Mouse (Mus musculus): ENCODE data around the gene Gm15737. TPM values are rescaled to one million over a fixed set of nuclear protein-coding genes. Genes with fewer than 3 reads are reported as not detected.

Gm15737 gene
- polyA plus RNA-seq (2012), result not detected in 2 replicates

DNA sequence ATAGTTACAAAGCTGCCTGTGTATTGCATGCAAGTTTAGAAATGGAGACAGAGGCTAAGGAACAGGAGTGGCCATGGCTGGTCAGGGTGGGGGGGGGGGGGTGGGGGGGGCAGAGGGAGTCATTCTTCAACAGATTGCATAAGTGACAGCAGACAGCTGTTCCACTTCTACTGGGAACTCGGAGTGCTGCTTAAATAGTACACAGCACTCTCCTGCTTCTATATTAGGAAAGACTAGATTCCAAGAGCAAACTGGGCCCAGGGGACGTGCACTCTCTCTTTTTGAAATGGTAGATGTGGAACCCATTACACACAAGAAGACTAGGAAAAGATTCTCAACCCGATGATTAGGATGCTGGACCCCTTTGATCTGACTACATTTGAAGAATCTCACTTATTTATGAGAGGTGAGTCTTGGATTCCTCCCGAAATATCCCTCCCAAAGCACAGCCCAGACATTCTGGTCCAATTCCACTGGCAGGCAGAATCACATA, at the start of gene Gm15737:
Gene Gm15737 (plus strand): TSS at position 269 of the 493 bp plus-strand sequence.
- TF ChIP-seq GATA1 (IDR thresholded peaks at IDR 0.05; ENCODE audit: low read length), result no peak

DNA sequence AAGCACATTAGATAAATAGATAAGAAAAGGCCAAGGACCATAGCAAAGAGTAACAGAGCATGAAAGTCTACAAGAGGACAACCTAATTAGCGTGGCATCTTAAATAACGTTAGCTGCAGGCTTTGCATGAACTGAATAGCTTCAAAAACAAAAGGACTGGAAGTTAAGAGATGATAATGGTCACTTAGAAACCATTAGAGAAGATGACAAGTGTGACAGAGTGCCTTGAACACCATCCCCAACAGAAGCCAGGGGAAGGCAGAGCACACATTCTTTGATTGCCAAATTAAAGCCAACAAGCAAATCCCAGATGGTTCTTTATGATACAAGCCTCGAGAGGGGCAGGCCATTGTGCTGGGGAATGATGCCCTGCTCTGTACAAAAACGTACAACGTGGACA, 47.6 kb upstream of the Gm15737 start:
- TF ChIP-seq GATA1 (IDR thresholded peaks at IDR 0.05; ENCODE audit: low read length), result no peak

DNA sequence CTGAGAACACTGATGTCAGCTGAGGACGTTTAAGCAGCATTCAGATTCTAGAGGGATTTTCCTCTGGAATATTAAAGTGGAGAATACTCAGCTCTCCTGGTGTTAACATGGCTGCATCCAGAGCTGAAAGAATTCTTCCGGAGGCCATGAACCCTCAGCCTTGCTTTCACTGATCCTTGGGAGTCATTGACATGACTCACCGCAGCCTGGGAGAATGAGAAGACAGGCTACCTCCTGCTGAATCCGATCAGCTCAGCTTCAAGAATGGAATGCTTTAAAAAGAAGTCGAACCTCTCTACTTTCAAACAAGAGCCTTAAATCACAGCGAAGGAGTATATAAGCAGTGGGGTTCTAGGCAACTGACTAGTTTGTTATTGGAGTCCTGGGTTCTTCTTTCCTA, 47.2 kb upstream of the Gm15737 start:
- no peak for TF ChIP-seq GATA1 (IDR thresholded peaks at IDR 0.05; ENCODE audit: low read length)

DNA sequence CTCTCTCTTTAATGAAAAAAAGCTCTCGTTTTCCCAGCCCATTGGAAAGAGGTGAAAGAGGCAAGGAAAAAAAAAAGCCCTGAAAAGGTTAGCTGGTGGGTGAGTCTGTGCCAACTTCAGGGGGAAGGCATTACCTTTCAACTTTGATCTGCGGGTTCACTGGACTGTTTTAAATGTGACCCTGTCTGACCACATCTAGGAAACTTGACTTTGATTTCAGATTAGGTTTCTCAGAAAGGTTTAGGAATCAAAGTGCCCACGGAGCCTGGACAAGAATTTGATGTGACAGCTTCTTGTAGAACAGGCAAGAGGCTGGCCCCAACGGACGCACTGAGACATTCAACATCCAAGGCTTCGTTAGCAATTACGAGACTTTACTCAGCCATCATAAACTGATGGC, 45.2 kb upstream of the Gm15737 start:
- TF ChIP-seq GATA1 (IDR thresholded peaks at IDR 0.05; ENCODE audit: low read length), result no peak

DNA sequence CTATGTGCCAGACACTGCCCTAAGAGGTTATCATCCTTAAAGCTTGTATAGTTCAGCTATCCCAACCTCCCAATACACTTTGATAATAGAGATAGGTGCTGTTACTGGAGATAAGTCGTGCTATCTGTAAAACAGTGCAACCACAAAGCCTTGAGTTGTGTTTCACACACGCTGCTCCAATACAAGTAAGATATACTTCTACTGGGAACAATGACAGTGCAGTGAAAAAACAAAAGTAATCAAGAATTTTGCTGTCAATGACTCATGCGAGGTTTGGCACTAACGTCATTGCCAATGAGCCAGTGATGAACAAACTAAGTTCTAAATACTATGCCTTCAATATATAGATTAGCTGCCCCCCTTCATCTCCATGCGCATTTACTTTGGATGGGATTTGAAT, 42.6 kb upstream of the Gm15737 start:
- no peak for TF ChIP-seq GATA1 (IDR thresholded peaks at IDR 0.05; ENCODE audit: low read length)

DNA sequence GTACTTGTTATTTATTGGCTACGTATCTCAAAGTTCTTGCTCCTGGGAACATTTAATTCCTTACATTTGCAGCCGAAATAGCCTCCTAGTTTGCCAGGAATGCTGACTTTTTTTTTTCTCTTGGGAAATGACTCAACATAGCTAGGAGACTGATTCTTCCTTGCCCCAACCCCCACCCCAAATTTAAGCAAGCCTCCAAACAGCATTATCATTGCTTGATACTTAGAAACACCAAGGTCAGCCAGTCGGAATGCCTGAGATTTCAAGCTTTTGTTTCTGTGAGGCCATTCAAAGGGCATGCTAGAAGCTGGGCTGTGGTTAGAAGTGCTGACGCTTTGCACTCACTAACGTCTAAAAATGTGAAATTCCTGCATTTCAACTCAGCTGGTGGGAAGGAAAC, 41.8 kb upstream of the Gm15737 start:
- no peak for TF ChIP-seq GATA1 (IDR thresholded peaks at IDR 0.05; ENCODE audit: low read length)

DNA sequence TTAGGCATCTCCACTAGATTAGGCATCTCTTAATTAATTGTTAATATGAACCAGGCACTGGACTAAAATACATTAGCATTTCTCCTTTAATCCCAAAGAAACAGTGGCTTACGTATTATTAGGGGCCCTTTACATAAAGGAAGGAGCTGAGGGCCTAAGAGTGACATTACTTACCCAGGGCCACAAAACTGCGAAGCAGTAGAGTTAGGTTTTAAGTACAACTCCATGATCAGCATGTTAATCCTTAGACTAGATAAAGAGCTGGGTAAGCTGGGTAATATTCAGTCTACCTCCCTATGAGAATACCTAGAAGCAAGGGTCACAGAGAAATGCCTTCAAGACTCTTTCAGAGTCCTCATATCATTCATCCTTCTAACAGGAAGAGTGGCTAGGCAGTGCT, 40.0 kb upstream of the Gm15737 start:
- TF ChIP-seq GATA1 (IDR thresholded peaks at IDR 0.05; ENCODE audit: low read length), result no peak

DNA sequence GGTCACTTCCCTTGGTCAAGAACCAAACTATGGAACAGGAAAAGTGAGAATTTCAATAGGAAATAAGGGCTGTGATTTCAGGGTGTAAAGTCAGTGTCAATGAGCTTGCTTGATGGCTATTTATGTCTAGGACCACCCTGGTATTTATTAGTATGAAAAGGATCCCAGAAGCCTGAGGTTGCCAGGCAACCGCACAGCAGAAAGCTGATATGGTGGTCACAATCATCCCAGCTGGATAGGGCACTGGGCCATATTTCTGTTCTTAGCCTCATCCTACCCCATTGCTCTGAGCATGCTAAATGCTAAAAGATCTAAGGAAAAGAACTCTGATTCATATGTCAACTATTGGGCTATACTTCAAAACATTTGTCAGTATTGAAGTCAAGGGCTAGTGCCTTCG, 38.1 kb upstream of the Gm15737 start:
- TF ChIP-seq GATA1 (IDR thresholded peaks at IDR 0.05; ENCODE audit: low read length), result no peak

DNA sequence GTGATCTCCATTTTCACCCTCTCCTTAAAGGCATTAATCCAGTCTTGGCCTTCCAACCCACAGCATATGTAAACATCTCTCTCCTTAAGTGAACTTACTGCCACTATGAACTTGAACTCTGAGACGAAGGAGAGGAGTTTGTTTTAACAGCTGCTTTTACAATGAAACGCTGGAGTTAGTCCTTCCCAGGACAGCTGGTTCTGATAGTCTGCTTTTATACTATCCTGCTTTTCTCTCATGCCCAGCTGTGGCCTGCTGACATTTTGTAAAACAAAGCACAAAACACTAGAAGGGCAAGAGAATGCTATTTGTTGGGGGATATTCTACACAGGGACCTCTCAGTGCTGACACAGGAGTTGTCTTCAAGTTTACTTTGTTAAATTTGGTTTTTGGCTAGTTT, 27.2 kb upstream of the Gm15737 start:
- no peak for TF ChIP-seq GATA1 (IDR thresholded peaks at IDR 0.05; ENCODE audit: low read length)

DNA sequence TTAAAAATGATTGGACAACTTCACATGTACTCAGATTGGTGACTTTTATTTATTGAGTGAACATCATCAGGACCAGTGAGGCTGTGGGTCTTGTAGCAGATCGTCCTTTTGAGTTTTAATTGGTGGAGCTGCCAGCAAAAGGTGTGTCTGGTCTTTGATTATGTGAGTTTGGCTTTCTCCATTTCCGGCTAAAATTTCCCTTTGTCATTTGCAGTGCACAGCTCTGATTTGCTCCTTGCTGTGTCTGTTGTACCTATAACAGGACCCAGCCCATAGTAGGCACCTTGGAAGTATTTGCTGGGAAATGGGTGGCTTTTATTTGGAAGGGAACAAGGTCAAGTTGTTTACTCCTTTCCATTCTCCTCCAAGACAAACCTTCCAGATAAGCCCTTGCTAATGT, 25.7 kb upstream of the Gm15737 start:
- TF ChIP-seq GATA1 (IDR thresholded peaks at IDR 0.05; ENCODE audit: low read length), result no peak

DNA sequence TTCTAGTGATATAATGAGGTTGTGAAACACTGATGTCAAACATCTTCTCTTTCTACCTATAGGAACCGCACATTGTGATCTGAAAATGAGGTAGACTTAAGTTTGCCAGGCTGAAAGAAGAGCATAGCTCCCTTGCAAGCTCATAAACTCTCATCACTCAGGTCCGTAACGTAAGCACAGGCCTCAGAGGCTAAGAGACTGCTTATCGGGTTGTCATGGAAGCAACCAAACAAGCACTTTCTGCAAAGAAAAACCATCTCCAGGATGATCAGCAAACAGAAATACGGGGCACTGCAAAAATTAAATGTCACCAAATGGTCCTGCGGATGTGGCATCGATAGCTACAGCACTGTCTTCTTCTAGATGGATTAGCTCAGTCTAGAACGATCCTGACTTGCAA, 23.3 kb upstream of the Gm15737 start:
- no peak for TF ChIP-seq GATA1 (IDR thresholded peaks at IDR 0.05; ENCODE audit: low read length)

DNA sequence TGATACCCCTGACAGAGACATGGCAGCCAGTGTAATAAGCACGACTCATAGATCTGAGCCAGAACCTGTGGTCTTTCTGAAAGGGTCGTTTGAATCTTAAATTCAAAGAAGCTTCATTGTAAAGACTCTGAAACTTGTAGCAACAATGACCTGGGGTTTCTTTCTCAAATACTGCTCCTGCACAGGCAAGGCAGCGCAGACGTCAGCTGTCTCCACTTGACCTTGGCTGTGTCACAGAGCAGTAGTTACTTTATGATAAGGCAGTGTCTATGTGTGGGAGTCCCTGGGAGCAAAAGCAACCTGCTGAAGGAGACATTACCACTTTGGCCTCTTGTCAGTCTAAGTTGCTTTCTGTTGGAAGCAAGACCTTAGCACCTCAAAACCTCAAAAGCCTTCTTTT, 22.5 kb upstream of the Gm15737 start:
- no peak for TF ChIP-seq GATA1 (IDR thresholded peaks at IDR 0.05; ENCODE audit: low read length)

DNA sequence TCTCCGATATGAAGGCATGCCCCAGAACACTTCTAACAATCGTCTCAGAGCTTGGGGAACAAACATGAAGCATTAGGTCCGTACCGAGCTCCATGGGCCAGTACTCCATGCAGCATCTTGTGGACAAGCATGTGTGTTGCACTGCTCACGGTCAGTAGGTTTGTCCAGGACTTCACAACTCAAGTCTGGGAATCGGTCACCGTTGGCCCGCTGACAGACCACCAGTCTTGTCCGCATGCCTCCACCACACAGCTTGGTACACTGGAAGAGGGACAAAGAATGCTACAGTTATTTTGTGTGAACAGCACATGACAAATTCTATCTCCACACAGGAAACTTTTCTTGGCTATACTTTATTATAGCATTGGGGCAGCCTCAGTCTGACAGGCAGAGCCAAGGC, 19.9 kb upstream of the Gm15737 start:
- TF ChIP-seq GATA1 (IDR thresholded peaks at IDR 0.05; ENCODE audit: low read length), result no peak

DNA sequence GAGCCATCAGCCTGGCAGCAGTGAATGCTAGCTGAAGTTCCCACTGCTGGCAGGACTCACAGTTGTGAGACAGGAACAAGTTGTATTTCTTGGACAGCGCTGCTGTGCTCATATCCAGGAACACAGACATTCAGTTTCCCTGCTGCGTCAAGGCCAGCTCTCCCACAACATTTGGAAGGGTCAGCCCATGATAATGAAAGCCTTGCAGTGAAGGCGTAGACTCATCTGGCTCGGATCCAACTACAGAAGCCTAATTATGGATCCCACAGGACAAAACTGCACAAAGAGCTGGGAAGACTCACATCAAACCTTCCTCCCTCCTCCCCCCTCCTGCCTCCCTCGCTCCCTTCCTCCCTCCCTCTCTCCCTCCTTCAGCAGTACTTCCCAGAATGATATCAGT, 18.9 kb upstream of the Gm15737 start:
- no peak for TF ChIP-seq GATA1 (IDR thresholded peaks at IDR 0.05; ENCODE audit: low read length)

DNA sequence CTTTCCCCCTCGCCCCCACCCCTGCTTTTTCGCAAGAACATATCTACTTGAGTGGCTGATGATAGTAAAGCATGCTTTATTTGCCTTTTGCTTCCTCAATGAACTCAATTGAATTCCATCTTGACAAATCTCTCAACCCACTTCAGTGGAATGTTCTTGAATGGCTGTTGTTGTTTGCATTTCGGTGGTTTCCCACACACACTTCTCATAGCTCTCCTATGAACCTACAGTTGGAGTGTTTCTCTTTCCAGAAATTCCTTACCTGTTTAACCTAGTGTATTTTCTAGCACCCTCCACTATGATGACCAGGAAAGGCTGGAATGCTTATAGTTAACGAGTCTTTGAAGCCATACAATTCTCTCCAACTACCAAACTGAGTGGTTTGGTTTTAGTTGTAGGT, 14.3 kb upstream of the Gm15737 start:
- TF ChIP-seq GATA1 (IDR thresholded peaks at IDR 0.05; ENCODE audit: low read length), result no peak

DNA sequence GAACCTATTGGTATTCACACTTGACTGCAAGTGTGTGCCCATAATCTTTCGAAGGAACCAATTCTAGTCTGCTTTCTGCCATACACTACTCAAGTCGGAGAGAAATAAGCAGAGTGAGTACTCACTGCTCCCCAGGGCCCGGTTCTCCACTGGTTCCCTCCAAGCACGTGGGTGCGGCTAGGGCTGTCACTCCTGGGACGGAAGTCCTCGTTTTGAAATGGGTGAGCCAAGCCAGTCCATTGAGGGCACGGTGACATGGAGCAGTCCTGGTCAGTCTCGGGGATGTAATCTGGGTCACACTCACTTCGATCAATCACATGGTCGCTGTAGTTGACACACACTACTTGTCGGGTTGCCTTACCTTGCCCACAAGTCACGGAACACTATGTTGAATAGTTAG, 11.4 kb upstream of the Gm15737 start:
- no peak for TF ChIP-seq GATA1 (IDR thresholded peaks at IDR 0.05; ENCODE audit: low read length)

DNA sequence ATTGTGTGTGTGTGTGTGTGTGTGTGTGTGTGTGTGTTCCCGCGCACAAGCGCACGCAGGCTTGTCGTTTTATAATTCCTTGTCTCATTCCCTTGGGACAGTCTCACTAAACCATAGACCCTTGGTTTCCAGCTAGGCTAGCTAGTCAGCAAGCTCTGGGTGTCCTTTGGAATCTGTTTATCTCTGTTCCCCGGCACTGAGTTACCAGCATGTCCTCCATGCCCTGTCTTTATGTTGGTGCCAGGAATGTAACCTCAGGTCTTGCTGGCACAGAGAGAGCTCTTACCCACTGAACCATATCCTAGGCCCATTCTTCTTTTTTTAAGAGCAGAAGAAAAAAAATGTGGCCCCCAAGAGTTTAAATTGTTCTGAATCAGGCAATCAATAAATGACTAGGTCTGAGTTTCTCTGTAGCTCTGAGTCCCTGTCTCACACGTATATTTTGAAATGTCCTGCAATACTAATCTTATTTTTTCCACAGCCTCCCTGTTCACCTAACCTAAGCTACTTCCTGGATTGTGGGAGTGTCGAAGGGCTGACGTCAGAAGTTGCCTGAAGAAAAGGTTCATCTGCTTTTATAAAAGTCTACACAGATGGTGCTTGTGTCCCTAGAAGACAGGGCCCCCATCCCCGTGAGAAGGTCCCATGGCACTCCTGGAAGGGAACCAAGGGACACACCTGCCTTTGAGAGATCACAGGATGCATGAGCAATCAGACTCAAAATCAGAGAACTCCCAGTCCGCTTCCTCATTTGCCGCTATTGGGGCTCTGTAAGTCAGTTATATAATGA, 10.2 kb upstream of the Gm15737 start:
- TF ChIP-seq GATA1 (IDR thresholded peaks at IDR 0.05; ENCODE audit: low read length), result no peak

All from G1E-ER4 (cell line).